Mouse (Mus musculus) ES-CJ7 (cell line): ENCODE measurements at regions not wholly inside any gene's neighbourhood (a gene's known extent, or its start where the extent isn't known, plus 50 kb on each side); places are given as distances from the start of the nearest gene placed in this dataset.
"Not testable (repeated sequence)": the region's sequence is repeated elsewhere in the genome, so short reads cannot be mapped to it uniquely, and the experiment has no call there.

ENCODE experiments used
- DNase-seq: peaks from one replicate; pipeline ENCODE4 v3.0.0; 2011; ENCODE audit warnings: low read depth, low spot score

DNA sequence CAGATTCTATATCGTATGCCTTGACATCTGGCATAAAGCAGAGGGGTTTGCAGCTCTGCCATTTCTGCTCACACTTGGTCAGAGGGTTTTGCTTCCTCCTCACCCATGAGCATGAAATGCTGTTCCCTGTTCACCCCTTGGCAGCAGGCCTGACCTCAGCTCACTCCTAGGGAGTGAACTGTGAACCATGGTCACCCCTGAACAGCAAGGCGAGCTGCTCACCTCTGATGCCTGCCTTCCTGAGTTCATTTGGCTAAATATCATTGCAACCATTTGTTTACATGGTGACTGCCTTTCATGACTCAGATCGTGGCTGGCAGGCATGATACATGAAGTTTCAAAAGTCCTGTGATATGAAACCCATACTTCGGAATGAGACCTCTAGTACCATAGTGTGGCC, 418.2 kb downstream of the Tcerg1l start:
- DNase-seq, result no peak

- no peak for DNase-seq
Observed at GRCm38 (mm10) chr7:138005806-138006205, 391.7 kb downstream of the Tcerg1l start.

DNA sequence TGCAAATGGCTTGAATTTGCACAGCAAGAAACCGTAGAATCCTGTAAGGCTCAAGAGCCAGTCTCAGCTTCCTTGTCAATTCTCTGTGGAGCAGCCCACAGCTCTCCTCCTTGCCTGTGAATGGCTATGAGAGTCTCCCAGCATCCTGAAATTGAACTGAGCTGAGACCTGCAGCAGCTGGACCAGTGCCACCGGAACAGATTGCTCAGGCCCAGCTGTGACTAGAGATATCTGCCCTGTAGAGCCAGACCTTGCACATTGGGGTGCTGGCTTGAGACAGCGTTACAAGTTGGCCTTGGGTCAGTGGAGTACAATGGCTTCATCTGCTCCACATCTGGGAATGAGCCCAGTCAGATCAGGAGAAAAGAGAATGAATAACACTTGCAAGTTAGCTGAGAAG, 390.6 kb downstream of the Tcerg1l start:
- DNase-seq, result no peak

- no peak for DNase-seq
Observed at GRCm38 (mm10) chr7:138008601-138009000, 388.9 kb downstream of the Tcerg1l start.

- not testable (repeated sequence) for DNase-seq
Observed at GRCm38 (mm10) chr7:138024021-138024420, 373.5 kb downstream of the Tcerg1l start.

DNA sequence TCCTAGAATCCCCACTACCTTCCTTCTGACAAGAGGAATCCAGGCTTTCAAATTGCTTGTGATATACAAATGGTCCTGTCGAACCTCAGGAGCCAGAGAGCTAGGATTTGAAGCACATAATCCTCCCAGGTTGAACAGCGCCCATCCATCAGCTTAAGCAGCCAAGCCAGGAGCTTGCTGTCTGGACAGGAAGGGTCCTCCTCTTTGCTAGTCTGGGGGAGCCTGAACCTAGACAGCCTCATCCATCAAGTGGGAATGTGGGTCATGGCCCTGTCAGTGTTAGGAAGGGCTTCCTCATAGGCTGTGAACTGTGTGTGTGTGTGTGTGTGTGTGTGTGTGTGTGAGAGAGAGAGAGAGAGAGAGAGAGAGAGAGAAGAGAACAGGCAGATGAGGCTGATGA, 345.8 kb downstream of the Tcerg1l start:
- DNase-seq, result no peak

GRCm38 (mm10) chr7:138054756-138055155, 342.8 kb downstream of the Tcerg1l start:
- DNase-seq, result no peak

GRCm38 (mm10) chr7:138061116-138061515, 336.4 kb downstream of the Tcerg1l start:
- no peak for DNase-seq

DNA sequence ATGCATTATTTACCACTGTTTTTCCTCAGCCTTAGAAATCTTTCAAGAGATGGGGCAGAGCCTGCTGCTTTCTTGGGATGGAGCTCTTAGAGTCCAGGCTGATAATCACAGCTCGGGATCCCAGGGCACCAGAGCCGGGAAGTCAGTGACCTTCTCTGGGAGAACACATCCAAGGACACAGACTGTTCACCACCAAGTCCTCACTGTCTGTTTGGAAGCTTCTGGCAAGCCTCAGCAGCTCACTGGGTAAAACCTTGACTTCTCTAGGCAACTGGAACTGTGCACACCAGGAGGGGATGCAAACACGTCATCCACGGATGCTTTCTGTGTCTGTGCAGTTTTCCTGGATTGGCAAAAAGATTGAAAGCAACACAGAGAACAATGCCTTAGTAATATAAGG, 330.6 kb downstream of the Tcerg1l start:
- no peak for DNase-seq

GRCm38 (mm10) chr7:138075231-138075630, 322.3 kb downstream of the Tcerg1l start:
- DNase-seq, result no peak

DNA sequence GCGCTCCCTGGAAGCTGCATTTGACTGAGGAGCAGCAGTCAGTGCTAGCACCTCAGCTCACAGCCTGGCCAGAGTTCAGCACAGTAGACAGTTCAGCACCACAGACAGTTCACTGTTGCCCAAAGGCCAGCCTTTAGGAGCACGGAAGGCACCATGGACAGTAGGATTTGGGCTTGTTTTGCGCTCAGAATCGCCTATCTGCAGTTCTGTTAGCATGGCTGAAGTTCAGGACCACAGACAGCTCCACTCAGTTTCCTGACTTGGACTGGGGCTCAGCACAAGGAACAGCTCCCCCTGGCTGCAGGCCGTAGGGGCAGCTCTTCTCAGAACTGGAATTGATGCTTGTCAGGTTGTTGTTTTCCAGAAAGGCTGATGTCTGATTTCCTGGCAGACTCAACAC, 313.6 kb downstream of the Tcerg1l start:
- DNase-seq, result peak; percentile 97

- no peak for DNase-seq
Observed at GRCm38 (mm10) chr7:138107471-138108210, 289.9 kb downstream of the Tcerg1l start.

DNA sequence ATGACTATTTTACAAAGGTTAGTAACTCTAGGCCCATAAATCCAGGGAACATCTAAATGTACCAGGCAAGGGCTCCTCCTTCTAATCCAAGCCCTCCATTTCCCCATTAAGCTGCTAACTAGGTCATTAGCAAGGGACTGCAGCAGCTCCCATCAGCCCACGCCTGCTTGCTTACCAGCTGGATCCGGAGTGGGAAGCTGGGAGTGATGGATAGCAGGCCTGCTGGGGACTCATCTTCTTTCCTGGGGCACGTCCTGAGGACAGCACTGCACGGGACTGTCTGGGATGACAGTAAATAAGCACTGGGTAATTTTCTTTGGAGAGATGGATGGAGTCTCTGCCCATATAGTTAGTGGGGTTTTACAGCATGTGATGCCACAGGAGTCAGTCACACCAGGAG, 276.0 kb downstream of the Tcerg1l start:
- DNase-seq, result no peak

GRCm38 (mm10) chr7:138129701-138130100, 267.8 kb downstream of the Tcerg1l start:
- DNase-seq, result no peak

GRCm38 (mm10) chr7:138133427-138133826, 264.1 kb downstream of the Tcerg1l start:
- peak; percentile 25 for DNase-seq

GRCm38 (mm10) chr7:138137934-138138333, 259.6 kb downstream of the Tcerg1l start:
- DNase-seq, result no peak

- DNase-seq, result no peak
Observed at GRCm38 (mm10) chr7:138139766-138140165, 257.8 kb downstream of the Tcerg1l start.

DNA sequence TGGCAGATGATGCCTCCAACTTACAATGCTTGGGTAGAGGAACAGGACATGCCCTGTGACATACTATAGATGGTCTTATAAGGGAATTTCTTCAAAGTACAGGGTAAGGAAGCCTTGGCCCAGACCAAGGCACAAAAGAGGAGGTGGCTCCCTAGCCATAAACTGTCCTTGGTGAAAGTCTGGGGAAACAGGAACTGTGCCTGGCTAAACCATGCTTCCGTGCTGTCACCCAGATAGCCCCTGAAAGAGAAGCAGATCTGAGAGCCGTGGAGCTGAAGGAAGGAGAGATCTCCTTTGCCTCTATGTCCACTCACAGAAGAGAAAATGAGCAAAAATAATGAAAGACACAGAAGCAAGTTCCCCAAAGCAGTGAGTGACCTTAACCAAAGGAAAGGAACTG, 248.0 kb downstream of the Tcerg1l start:
- DNase-seq, result no peak

DNA sequence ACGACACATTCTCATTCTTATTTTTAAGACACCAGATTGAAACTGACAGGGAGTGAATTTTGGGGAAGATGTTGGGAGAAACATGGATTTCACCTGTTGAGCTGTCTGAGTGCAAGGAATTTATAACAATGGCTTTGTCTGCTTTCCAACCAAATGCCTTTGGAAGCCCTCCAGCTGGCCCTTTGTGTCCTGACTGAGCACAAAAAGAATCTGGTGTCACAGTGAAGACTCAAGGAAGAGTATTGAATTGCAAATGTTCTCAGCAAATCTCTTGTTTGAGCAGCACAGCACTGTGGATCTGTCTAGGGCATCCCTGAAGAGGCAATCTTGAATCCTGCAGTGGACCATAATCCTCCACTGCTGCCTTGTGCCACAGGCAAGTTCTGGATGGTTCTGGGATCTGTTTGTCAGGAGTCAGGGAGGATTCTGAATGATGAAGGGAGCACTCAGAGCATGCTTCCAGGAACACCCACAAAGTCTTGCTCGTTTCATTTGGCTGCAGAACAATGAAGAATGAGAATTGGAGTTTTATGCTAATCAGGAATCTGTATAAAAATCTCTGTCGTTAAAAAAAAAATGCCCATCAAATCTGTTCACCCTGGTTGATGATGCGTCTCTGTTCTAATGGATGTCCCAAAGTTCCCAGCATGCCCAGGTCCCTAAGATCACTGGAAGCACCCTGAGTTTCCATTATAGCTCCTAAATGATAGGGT, 243.9 kb downstream of the Tcerg1l start:
- DNase-seq, result peak; percentile 88
